Mouse (Mus musculus) urinary bladder, postnatal 14 days (tissue): Measurements from ENCODE around the gene Scube3.

Experiments used
- DNase-seq: peaks from one replicate; pipeline ENCODE4 v3.0.0; 2021; ENCODE audit warnings: low spot score

Gene Scube3

DNA sequence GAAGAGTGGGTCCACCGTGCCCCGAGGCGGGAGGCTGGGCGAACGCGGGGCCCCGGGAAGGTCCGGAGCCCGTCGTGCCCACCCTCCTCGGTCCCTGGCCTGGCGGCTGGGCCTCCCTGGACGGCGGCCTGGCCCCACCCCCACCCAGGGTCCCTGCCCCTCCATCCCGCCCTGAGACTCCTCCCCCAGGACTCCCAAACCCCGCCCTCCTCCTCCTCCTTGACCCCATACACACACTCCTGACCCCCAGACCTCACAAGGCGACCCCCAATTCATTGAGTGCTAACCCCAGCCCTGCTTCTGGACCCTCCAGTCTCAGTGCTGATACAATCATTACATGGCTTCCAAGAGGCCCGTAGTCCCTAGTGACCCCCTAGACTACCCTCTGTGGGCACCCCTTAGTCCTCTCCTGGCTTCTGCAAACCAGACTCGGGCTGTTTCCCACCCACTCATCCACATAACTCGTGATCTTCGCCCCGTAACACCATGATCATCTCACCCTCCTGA, 35.7 kb downstream of the Scube3 start:
- peak; percentile 55 for DNase-seq

DNA sequence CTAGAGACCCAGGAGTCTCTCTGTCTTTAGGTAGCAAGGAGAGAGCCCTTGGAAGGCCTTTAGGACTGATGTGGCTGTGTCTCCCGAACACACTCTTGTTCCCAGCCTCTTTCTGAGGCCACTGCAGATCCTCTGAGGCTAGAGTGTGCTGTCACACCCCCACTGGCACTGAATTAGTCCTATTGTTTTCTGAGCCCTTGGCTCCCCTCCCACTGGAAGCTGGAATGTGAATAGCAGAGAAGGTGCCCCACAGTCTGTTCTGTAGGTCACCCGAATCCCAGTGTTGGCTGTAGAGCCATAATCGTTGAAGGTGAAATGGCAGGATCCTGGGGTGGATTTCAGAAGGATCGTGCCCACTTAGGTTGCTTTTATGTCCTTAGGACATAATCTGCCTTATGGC, 38.4 kb downstream of the Scube3 start:
- no peak for DNase-seq

DNA sequence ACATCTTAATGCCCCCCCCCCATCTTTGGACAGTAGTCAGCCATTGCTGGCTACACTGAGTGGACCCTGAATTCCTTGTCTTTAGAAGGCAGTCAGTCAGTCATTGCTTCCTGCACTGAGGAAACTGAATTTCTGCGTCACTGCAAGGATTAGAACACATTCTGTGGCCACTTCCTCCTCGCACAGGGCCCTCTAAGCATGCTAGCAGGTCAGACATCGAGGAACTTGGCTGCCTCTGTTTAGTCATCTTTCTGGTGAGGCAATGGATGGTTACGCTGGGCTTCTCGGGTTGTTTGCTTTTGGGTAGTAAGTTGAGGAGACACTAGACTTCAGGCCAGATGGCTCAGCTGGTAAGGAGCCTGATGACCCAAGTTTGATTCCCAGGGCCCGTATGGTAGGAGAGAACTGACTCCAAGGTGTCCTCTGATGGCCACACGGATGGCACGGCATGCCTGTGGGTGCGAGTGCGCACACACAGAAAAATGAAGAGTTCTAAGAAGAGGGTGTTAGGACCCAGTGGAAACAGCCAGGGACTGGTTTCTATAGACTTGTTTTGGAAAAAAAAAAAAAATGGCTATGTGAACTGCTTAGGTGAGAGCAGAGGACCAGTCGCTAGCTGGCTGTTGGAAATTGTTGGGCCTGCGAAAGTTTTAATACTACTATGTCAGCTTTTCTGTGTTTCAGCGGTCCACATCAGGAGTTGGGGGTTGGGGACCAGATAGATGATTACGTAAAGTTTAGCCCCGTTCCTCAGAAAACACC, 39.0 kb downstream of the Scube3 start:
- no peak for DNase-seq

DNA sequence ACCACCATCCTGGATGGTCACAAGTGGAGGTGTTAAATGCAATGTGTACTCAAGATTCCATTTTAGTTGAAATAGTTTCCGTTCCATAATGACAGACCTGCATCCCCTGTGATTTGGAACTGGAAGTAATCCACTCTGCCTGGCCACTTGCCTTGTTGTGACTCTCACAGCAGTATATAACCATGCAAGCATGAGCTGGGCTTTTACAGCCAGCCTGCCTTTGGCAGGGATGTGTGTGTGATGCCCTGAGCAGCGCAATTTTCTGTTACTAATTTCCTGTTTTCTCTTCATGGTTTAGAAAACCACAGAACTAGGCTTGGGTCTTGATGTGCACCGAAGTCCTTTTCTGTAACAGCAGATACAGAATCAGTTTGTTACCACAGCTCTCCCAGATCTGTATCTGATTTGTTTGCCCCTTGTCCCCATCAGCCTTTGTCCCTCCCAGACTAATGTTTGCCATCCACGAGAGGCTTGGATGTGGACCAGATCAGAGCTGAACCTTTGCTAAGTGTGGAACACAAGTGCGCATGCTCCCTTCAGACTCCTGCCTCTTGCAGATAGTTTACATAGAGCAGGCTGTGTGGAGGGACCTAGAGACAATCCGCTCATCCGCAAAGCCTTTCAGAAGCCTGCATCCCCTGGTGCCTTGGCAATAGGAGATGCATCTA, 43.2 kb downstream of the Scube3 start:
- DNase-seq, result no peak

DNA sequence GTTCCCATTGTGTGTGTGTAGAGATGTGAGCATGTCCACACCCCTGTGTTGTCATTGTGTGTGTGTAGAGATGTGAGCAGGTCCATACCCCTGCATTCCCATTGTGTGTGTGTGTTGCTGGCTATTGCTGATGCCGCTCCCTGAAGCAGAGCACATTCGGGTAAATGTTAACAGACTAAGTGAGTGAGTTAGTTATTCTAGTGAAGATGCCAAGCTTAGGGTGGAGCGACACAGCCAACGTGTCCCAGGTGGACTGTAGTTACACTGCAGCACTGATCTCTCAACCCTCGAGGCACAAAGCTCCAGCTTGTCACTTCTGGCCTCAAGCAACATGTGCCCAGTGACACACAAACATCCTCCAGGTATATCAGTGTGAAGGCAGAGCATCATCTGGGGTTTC, 46.4 kb downstream of the Scube3 start:
- no peak for DNase-seq

DNA sequence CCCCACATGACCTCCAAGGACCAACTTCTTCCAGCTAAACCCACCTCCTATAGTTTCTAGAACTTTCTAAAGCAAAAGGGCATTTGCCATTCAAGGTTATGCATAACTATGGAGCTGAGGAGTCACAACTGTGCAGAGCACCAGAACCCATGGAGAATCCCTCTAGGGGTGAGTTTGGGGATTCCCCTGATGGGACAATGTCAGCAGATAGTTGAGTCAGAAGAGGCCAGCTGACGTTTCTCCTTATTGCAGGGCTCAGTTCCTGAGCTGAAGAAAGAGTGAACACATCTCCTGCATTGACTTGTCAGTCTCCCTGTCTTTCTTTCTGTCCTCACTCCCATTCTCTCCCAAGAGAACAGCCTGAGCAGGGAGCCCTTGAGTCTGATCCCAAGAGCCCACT, 50.8 kb downstream of the Scube3 start:
- no peak for DNase-seq

DNA sequence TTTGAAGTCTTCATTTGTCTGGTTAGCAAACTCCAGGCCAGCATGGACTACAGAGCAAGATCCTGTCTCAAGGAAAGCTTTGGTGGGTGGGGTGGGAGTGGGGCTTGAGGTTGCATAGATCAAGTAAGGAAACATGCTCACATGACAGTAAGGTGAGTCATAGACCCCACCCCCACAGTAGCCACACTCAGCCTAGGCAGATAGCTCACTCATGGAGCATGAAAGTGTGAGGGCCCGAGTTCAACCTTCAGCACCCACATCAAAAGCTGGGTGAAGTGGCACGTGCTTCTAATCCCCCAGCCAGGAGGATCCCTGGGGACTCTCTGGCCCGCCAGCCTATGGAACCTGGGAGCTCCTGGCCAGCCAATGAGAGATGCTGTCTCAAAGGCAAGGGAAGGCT, 51.6 kb downstream of the Scube3 start:
- DNase-seq, result no peak

DNA sequence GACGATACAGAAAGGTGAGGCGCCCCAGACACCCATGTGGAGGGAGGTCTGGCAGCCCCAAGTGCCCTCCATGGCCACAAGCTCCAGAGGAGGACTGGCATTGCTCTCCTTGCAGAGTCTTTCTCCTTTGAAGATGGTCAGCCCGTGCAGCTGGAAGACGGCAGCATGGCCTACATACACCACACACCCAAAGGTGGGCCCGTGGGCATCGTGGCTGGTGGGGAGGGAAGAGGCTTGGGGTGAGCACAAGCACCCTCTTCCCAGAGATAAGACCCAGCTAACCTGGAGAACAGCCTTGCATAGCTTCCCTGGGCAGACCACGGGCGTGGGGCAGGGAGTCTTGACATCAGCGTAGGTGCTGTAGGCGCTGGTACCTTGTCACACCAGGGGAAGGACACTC, 53.1 kb downstream of the Scube3 start:
- no peak for DNase-seq

DNA sequence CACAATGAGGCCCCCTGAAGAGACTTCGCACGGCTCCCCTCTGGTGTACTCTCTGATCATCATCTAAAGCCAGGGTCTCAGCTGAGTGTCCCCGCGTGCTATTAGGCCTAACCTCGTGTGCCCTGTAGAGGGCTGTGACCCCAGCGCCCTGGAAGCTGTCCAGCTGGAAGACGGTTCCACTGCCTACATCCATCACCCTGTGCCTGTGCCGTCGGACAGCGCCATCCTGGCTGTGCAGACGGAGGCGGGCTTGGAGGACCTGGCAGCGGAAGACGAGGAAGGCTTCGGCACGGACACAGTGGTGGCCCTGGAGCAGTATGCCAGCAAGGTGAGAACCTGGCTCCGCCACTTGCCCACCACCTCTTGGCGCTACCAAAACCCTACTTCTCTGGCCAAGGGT, 55.7 kb downstream of the Scube3 start:
- DNase-seq, result no peak

DNA sequence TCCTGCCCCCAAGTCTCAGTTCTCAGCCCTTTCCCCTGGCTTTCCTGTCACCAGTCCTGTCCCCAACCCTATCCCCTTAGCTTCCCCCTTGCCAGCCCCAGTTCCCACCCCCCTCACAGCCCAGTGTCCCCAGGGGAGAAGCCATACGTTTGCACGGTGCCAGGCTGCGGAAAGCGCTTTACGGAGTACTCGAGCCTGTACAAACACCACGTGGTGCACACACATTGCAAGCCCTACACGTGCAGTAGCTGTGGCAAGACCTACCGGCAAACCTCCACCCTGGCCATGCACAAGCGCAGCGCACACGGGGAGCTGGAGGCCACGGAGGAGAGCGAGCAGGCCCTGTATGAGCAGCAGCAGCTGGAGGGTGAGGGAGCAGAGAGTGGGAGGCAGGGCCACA, 60.0 kb downstream of the Scube3 start:
- DNase-seq, result no peak

DNA sequence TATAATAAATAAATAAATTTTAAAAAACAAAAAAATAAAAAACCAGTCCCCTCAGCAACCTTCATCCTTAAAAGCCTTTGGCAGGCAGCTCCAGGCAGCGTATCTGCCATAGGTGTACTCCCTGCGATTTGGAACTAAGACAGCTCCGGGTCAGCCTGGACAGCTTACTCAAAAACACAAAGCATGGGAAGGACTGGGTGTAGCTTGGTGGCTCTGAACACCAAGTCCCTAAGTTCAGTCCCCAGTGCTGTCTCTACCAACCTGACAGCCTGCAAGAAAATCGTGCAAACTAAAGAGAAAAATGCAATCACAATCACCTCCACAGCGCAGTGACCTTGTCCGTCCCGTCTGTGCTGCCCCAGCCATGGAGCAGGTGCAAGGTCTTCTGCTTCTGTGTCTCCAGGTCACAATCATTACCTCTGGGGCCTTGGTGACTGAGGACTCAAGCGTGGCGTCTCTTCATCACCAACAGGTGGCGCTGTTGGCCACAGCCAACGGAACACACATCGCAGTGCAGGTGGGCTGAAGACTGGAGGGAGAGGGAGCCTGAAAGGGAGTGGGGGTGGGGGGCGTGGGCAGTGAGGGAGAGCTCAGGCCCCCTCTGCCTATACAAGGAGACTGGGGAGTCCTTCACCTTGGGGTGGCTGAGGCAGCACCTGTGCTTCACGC, 62.2 kb downstream of the Scube3 start:
- DNase-seq, result peak; percentile 54

DNA sequence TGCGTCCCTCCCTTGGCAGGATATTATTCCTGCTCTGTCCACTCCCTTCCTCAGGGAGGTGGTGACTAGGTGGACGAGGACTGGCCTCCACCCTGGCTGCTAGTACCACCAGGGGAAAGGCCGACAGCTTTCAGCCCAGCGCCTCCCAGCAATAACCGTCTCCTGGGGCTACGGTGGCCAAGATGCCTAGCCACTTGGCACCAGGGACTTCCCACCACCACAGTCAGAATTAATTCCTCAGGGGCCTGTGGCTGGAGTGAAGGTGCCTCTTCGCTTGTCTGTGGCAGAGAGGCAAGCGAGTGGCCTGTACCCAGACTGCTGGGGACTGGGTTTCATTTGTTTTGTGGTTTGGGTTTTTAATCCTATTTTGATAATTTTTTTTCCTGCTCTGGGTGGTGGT, 63.5 kb downstream of the Scube3 start:
- no peak for DNase-seq

DNA sequence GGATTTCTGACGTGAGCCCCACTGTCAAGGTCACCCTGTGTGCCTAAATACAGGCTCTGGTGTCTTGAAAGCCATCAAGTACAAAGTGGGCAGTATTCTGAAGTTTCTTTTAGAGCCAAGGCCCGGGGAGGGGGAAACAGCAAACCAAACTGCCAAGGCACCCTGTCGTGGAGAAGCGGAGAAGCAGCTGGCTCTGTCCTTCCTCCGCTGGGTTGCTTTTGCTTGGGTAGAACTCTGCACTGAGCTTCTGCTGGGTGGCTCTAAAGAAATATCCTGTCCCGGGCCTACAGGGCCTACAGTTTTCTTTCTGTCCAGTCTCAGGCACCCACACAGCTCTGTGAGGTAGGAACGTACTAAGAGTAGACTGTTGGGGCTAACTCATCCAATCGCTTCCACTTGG, 65.2 kb downstream of the Scube3 start:
- DNase-seq, result no peak

DNA sequence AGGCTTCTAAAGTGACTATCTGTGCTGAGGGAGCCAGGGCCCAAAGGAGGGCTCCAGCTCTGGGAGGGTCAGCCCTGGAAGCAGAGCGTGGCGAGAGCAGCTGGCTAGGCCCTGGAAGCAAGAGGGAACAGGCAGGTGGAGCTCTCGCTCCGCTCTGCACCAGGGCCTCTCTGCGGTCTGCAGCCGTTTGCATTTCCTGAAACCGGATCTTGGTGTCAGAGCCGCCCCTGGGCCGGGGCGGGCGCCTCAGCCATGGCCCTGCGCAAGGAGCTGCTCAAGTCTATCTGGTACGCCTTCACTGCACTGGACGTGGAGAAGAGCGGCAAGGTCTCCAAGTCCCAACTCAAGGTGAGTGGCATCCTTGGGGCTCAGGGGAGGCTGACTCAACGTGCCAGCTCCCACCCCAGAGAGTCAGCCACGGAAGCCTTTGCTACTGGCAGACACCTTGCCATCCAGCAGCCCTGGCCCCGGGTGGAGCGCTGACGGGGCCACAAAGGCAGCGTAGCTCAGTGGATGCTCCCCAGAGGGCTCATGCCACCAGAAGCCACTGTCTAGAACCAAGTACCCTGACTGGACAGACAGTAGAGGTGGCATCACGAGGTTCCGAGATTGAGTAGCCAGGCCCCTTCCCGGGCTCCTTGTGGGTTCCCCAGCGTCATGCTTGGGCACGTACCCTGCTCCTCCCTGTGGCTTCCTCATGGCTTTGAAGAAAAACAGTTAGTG, 65.8 kb downstream of the Scube3 start, which contains the start of gene Def6:
Gene Def6 (plus strand): TSS at position 188 of the 723 bp plus-strand sequence.
- peak; percentile 86 for DNase-seq

DNA sequence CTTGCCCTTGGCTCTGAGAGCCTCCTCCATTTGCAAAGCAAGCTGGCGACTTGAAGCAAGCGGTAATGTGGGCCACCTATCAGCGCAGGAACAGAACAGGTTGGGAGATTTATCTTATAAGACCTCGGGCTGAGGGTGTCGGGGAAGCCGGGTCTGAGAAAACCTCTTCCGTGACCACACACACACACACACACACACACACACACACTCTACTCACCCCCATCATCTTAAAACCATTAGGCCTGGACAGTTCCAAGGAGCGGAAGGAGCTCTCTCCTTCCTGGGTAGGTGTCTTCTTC, 66.3 kb downstream of the Scube3 start:
- no peak for DNase-seq

DNA sequence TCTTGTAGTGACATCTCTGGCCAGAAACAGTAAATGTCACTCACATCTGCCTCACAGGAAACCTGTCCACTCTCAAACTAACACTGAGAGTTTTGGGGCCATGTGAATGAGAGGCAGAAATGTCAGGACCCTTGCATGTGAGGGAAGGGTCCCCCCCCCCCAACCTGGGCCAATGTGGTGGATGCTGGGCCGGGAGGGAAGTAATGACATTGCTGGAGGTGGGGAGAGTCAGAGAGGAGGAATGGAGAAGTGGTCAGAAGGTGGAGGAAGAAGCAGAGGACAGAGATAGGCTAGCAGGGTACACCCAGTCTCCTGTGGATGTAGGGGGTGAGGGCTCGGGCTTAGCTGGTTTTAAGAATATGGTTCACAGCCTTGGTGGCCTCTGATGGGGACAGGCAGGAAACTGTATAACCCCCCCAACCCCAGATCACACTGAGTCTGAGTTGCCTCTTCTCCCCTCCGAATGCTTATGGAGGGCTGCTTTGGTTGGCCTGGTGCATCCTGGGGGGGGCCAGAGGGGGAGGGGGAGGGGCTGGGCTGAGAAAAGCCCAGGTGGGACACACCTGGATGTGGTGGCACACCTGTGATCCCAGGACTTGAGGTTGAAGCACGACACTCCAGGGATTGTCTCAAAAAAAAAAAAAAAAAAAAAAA, 67.6 kb downstream of the Scube3 start:
- DNase-seq, result no peak

DNA sequence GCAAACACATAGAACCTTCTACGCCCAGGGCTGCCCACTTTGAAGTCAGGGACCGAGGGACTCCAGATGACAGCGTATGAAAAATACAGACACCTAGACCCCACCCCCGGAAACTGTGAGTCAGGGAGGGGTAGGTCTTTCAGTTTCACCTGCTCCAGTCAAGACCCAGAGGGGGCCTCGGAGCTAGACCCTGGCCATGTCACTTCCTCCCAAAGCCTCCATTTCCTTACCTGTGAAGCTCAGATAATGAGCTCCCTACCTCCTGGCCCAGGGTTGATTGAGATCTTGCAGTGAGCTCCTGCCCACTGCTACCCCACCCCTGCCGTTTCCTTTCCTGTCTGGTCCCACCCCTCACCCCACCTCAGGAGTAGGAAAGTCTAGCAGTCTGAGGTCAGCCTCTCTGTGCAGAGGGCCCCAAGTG, 70.0 kb downstream of the Scube3 start:
- DNase-seq, result no peak

DNA sequence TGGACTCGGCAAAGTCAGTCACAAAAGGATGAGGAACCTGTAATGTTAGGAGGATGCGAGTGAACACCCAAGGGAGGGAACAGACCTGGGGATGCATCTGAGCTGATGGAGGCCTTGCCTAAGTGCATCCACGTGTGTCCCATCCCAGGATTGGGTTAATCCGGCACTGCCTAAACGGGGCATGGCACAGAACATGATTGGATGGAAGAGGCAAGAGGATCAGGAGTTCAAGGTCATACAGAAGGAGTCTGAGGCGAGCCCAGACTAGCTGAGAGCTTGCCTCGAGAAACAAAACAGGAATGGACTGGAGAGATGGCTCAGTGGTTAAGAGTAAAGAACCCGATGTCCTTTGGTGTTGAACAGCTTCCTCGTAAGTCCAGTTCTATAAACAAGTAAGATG, 70.5 kb downstream of the Scube3 start:
- DNase-seq, result no peak

DNA sequence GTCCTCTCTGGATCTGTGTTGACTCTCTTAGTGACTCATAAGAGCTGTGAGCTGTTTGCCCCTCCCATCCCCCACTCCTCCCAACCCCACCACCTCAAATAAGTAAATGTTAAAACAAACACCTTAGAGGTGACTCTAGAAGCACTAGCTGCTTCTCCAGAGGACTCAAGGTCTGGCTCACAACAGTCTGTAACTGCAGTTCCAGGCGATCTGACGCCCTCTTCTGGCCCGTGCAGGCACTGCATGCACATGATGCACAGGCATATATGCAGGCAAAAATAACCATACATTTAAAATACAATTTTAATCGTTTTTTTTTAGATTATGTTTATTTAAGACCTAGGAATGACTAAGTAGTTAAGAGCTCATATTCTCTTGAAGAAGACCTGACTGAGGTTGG, 71.3 kb downstream of the Scube3 start:
- DNase-seq, result no peak

DNA sequence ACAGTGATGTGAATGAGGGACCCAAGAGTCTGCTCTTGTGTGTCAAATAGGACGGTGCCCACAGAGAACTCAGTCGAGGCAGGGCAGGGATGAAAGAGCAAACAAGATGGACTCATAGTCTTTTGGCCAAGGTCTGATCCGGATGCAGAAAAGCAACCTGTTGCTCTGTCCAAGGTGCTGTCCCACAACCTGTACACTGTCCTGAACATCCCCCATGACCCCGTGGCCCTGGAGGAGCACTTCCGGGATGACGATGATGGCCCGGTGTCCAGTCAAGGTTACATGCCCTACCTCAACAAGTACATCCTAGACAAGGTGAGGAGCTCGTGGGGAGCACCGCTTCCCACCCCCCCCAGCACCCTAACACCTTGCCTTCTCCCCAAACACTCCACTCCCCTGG, 74.8 kb downstream of the Scube3 start:
- DNase-seq, result no peak

DNA sequence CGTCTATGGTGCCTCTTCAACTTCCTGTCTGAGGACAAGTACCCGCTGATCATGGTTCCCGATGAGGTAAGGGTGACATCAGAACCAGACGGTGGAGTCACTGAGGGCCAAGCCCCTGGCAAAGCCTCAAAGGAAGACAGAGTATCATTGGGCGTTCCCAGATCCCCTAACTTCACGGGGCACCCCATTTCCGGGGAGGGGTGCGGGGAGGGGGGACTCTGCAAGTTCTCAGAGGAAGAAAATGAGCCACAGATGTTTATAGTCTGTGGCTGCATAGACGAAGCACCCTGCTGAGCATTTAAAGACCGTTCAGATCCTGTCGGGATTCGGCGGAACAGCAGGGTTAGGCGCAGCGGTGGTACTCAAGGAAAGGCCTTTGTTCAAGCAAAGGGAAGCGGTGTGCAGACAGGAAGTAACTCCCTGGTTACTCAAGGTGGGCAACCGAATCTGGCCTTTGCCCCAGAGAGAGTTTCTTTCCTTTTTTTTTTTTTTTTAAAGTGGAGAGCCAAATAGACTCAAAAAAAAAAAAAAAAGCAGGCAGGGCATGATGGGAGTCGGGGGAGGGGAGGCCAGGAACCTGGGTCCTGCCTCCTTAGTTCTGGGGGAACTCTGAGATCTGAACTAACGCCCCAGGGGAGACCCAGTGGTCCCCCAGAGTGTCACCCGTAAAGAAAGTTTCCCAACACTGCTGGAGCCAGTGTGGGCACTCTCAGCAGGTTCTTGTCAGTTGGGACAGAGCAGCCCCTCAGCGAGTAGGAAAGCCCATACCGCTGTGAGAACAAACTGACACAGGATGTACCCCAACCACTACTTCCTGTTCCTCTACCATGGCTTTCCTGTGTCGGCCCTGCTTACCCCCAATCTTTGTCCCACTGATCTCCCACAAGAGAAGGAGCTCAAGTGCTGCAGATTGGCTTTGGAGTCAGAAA, 76.0 kb downstream of the Scube3 start:
- DNase-seq, result no peak
